Mouse (Mus musculus): ENCODE data around the gene Ostm1. TPM values are rescaled to one million over a fixed set of nuclear protein-coding genes. Genes with fewer than 3 reads are reported as not detected.

The Ostm1 gene
- polyA plus RNA-seq, 1 experiment from 2014 or later: 18.5 TPM

DNA sequence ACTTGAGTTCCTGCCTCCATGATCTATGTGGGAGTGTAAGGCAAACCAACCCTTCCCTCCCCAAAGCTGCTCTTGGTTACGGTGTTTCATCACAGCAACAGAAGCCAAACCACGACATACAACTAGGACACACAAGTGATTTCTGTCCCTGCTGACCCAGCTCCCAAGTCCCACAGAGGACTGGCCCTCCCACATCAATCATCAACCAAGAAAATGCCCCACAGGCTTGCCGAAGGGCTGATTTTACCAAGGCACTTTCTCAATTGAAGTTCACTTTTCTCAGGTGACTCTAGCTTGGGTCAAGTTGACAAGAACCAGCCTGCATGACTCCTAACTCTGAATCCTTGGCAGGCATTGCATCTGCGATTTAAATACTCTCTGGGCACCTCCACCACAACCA, 91.9 kb downstream of the Ostm1 start:
- no peak overlapping the region for H3K4me2 ChIP-seq (replicated peaks; ENCODE audit: low read depth, low read length)
- WGBS: 61% methylated on average over 4 of the region's 4 CpGs

DNA sequence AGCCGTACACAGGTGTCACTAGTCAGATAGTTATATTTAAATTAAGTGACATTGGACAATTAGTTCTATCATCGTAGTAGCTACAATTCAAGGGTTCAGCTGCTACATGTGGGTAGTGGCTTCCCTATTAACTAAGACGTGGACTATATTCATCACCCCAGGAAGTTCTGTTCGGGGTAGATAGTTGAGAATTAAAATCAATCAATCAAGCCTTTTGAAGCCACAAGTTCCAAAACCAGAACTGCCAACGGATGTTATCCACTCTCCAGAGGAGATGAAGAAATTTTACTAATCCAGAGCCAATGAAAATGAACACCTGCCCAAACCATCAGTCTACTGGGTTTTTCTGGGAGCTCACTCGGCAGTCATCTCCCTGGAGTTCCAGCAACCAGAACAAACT, 94.7 kb downstream of the Ostm1 start:
- no peak overlapping the region for H3K27ac ChIP-seq (ENCODE audit: low read length)
- peaks cover 3% of the 10 kb centered on the region; the same call in 1 of the 2 replicates for H3K27me3 ChIP-seq (ENCODE audit: insufficient read depth, low read length)
- H3K4me3 ChIP-seq (ENCODE audit: low read length): peak overlapping the region; percentile 95
- H3K9ac ChIP-seq (replicated peaks; ENCODE audit: low read length): peak overlapping the region; percentile 79
- H3K4me2 ChIP-seq (replicated peaks; ENCODE audit: low read depth, low read length): peak overlapping the region; percentile 80
- peaks cover 2% of the 10 kb centered on the region for H3K9me3 ChIP-seq (ENCODE audit: low read length)
- H3K4me1 ChIP-seq (ENCODE audit: insufficient read depth, low read length): peaks cover 12% of the 10 kb centered on the region
- no peaks in the 10 kb centered on the region for H3K36me3 ChIP-seq (ENCODE audit: insufficient read depth, low read length)
- no peak for ATAC-seq (ENCODE audit: low FRiP score, low TSS enrichment)
- WGBS: 47% methylated on average over 6 of the region's 6 CpGs

More for the DNA sequence above, 91.9 kb downstream of the Ostm1 start:
- Histone ChIP-seq H3K36me3 (ENCODE audit: insufficient read depth, low read length) (no peaks in the 10 kb centered on the region), H3K9me3 (ENCODE audit: low read length) (peaks cover 5% of the 10 kb centered on the region), H3K4me1 (ENCODE audit: insufficient read depth, low read length) (peaks cover 11% of the 10 kb centered on the region), H3K27ac (ENCODE audit: low read length) (no peak overlapping the region), H3K9ac (replicated peaks; ENCODE audit: low read length) (no peak overlapping the region), H3K27me3 (ENCODE audit: insufficient read depth, low read length) (peaks cover 3% of the 10 kb centered on the region; the same call in 1 of the 2 replicates), H3K4me3 (ENCODE audit: low read length) (no peak overlapping the region)
- ATAC-seq (ENCODE audit: low FRiP score, low TSS enrichment): no peak

DNA sequence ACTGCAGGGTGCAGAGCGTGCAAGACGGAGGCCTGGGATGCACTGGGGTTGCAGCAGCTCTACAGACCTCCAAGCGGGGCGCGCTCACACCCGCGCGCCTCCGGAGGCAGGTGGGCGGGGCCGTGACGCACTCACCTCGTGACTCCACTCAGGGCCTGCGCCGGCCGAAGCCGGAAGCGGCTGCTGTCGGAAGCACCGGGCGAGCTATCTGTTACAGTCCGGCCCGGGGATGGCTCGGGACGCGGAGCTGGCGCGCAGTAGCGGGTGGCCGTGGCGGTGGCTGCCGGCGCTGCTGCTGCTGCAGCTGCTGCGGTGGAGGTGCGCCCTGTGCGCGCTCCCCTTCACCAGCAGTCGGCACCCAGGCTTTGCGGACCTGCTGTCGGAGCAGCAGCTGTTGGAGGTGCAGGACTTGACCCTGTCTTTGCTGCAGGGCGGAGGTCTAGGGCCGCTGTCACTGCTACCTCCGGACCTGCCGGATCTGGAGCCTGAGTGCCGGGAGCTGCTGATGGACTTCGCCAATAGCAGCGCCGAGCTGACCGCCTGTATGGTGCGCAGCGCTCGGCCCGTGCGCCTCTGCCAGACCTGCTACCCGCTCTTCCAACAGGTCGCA, 95.2 kb downstream of the Ostm1 start:
- H3K4me1 ChIP-seq (ENCODE audit: insufficient read depth, low read length): peaks cover 12% of the 10 kb centered on the region
- WGBS: under 1% methylated on average over 56 of the region's 56 CpGs
- H3K9me3 ChIP-seq (ENCODE audit: low read length): no peaks in the 10 kb centered on the region; the same call in 1 of the 2 replicates
- peaks cover 3% of the 10 kb centered on the region; the same call in 1 of the 2 replicates for H3K27me3 ChIP-seq (ENCODE audit: insufficient read depth, low read length)
- H3K4me3 ChIP-seq (ENCODE audit: low read length): peak overlapping the region; percentile 95
- H3K9ac ChIP-seq (replicated peaks; ENCODE audit: low read length): peak overlapping the region; percentile 79
- peak; percentile 96 for ATAC-seq (ENCODE audit: low FRiP score, low TSS enrichment)
- no peak overlapping the region for H3K27ac ChIP-seq (ENCODE audit: low read length)
- no peaks in the 10 kb centered on the region for H3K36me3 ChIP-seq (ENCODE audit: insufficient read depth, low read length)
- H3K4me2 ChIP-seq (replicated peaks; ENCODE audit: low read depth, low read length): peak overlapping the region; percentile 80

DNA sequence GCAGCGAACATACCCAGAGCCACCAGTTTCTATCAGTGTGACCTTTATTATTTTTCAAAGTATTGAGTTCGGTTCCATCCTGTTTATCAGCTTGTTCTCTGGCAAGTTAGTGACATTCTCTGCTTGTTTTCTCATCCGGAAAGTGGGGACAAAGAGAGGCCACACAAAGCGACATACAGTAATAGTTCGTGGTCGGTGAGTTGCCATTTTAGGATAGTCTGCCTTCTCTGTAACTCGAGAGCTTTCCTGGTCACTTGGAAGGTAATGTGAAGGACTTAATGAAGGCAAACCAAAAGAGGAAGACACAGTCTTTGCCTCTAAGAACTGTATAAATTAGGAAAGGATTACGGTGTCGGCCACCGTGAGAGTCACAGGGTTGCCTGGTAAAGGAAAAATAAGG, 96.0 kb downstream of the Ostm1 start:
- H3K4me1 ChIP-seq (ENCODE audit: insufficient read depth, low read length): peaks cover 12% of the 10 kb centered on the region
- H3K9me3 ChIP-seq (ENCODE audit: low read length): no peaks in the 10 kb centered on the region
- WGBS: 11% methylated on average over 10 of the region's 10 CpGs
- peak overlapping the region; percentile 95 for H3K4me3 ChIP-seq (ENCODE audit: low read length)
- peaks cover 5% of the 10 kb centered on the region; the same call in 1 of the 2 replicates for H3K36me3 ChIP-seq (ENCODE audit: insufficient read depth, low read length)
- H3K27me3 ChIP-seq (ENCODE audit: insufficient read depth, low read length): peaks cover 3% of the 10 kb centered on the region; the same call in 1 of the 2 replicates
- no peak for ATAC-seq (ENCODE audit: low FRiP score, low TSS enrichment)
- peak overlapping the region; percentile 80 for H3K4me2 ChIP-seq (replicated peaks; ENCODE audit: low read depth, low read length)
- no peak overlapping the region for H3K27ac ChIP-seq (ENCODE audit: low read length)
- H3K9ac ChIP-seq (replicated peaks; ENCODE audit: low read length): peak overlapping the region; percentile 79

DNA sequence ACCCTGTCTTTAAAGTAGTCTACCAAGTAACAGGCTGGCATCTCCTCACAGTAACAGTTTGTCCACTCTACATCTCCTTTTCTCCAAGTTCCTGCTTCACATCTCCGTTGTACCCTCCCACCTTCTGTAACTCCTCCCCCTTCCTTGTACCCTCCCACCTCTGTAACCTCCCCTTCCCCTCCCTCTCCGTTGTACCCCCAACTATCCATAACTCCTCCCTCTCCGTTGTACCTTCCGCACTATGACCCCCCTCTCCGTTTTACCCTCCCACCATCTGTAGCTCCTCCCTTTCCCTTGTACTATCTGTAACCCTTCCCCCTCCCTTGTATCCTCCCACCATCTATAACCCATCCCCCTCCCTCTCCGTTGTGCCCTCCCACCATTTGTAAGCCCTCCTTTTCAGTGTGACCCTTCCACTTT, 97.0 kb downstream of the Ostm1 start:
- H3K9me3 ChIP-seq (ENCODE audit: low read length): no peaks in the 10 kb centered on the region
- H3K27ac ChIP-seq (ENCODE audit: low read length): no peak overlapping the region
- H3K4me2 ChIP-seq (replicated peaks; ENCODE audit: low read depth, low read length): no peak overlapping the region
- no peak overlapping the region for H3K9ac ChIP-seq (replicated peaks; ENCODE audit: low read length)
- peaks cover 12% of the 10 kb centered on the region for H3K4me1 ChIP-seq (ENCODE audit: insufficient read depth, low read length)
- peaks cover 3% of the 10 kb centered on the region; the same call in 1 of the 2 replicates for H3K27me3 ChIP-seq (ENCODE audit: insufficient read depth, low read length)
- H3K36me3 ChIP-seq (ENCODE audit: insufficient read depth, low read length): peaks cover 5% of the 10 kb centered on the region; the same call in 1 of the 2 replicates
- WGBS: 28% methylated on average over 6 of the region's 6 CpGs
- H3K4me3 ChIP-seq (ENCODE audit: low read length): no peak overlapping the region
- no peak for ATAC-seq (ENCODE audit: low FRiP score, low TSS enrichment)

DNA sequence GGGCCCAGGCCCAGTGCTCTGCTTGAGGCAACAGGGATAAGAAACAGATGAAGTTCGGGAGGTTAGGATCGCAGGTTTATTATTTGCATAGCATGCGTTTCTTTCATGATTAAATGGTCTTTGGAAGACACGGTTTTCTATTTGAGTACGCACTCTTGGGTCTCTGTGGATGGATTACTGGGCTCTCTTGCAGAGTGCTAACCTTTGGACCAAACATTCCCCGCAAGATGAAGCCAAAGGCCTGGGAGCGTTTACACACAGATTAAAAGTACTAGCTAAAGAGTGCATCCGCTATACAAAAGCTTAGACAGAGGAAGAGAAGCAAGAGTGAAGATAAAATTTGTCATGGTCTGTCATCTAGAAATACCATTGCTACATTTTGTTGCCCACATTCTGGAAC, 98.8 kb downstream of the Ostm1 start:
- 86% methylated on average over 8 of the region's 8 CpGs for WGBS
- peaks cover 12% of the 10 kb centered on the region for H3K4me1 ChIP-seq (ENCODE audit: insufficient read depth, low read length)
- H3K4me2 ChIP-seq (replicated peaks; ENCODE audit: low read depth, low read length): no peak overlapping the region
- no peak overlapping the region for H3K4me3 ChIP-seq (ENCODE audit: low read length)
- no peak overlapping the region for H3K9ac ChIP-seq (replicated peaks; ENCODE audit: low read length)
- peaks cover 3% of the 10 kb centered on the region; the same call in 1 of the 2 replicates for H3K27me3 ChIP-seq (ENCODE audit: insufficient read depth, low read length)
- peaks cover 5% of the 10 kb centered on the region; the same call in 1 of the 2 replicates for H3K36me3 ChIP-seq (ENCODE audit: insufficient read depth, low read length)
- H3K27ac ChIP-seq (ENCODE audit: low read length): no peak overlapping the region
- no peaks in the 10 kb centered on the region for H3K9me3 ChIP-seq (ENCODE audit: low read length)
- no peak for ATAC-seq (ENCODE audit: low FRiP score, low TSS enrichment)

DNA sequence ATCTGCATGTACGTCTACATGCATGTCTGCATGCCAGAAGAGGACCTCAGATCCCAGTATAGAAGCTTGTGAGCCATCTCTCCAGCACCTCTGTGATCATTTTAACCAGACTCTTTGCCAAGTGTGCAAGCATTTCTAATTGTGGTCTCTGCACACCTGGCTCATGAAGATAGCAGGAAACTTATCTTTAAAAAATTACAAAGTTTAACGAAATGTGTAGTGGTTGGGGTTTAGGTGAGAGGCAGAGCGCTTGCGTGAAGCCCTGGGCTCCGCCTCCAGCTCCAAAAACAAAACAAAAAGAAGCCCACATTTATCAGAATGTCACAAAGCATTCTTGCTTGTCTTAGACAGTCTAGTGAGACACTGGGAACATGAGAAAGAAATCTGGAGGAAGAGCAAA, 104.3 kb downstream of the Ostm1 start:
- Histone ChIP-seq H3K9me3 (ENCODE audit: low read length) (no peaks in the 10 kb centered on the region), H3K27me3 (ENCODE audit: insufficient read depth, low read length) (no peaks in the 10 kb centered on the region), H3K27ac (ENCODE audit: low read length) (no peak overlapping the region), H3K4me1 (ENCODE audit: insufficient read depth, low read length) (no peaks in the 10 kb centered on the region), H3K4me3 (ENCODE audit: low read length) (no peak overlapping the region), H3K4me2 (replicated peaks; ENCODE audit: low read depth, low read length) (no peak overlapping the region), H3K9ac (replicated peaks; ENCODE audit: low read length) (no peak overlapping the region), H3K36me3 (ENCODE audit: insufficient read depth, low read length) (peaks cover 5% of the 10 kb centered on the region; the same call in 1 of the 2 replicates)
- WGBS: 87% methylated on average over 5 of the region's 5 CpGs
- no peak for ATAC-seq (ENCODE audit: low FRiP score, low TSS enrichment)

DNA sequence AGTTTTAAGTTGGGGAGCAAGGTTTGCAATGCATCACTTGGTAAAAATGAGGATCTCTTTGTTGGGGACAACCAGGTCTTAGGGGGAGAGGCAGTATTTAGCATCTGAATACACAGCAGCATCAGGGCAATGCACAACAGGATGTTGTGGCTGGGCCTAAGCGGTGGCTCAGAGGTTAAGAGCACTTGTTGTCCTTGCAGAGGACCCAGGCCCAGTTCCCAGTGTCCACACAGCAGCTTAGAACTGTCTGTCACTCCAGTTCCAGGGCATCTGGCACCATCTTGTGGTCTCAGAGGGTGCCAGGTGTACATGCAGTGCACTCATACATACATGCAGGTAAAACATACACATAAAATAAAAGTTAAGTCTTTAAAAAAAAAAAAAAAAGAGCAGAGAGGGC, 106.1 kb downstream of the Ostm1 start:
- ATAC-seq (ENCODE audit: low FRiP score, low TSS enrichment): no peak
- no peak overlapping the region for H3K4me2 ChIP-seq (replicated peaks; ENCODE audit: low read depth, low read length)
- H3K36me3 ChIP-seq (ENCODE audit: insufficient read depth, low read length): no peaks in the 10 kb centered on the region
- no peaks in the 10 kb centered on the region for H3K27me3 ChIP-seq (ENCODE audit: insufficient read depth, low read length)
- H3K4me1 ChIP-seq (ENCODE audit: insufficient read depth, low read length): no peaks in the 10 kb centered on the region
- H3K27ac ChIP-seq (ENCODE audit: low read length): no peak overlapping the region
- WGBS: 69% methylated on average over 1 of the region's 1 CpGs
- no peaks in the 10 kb centered on the region for H3K9me3 ChIP-seq (ENCODE audit: low read length)
- H3K9ac ChIP-seq (replicated peaks; ENCODE audit: low read length): no peak overlapping the region
- no peak overlapping the region for H3K4me3 ChIP-seq (ENCODE audit: low read length)

DNA sequence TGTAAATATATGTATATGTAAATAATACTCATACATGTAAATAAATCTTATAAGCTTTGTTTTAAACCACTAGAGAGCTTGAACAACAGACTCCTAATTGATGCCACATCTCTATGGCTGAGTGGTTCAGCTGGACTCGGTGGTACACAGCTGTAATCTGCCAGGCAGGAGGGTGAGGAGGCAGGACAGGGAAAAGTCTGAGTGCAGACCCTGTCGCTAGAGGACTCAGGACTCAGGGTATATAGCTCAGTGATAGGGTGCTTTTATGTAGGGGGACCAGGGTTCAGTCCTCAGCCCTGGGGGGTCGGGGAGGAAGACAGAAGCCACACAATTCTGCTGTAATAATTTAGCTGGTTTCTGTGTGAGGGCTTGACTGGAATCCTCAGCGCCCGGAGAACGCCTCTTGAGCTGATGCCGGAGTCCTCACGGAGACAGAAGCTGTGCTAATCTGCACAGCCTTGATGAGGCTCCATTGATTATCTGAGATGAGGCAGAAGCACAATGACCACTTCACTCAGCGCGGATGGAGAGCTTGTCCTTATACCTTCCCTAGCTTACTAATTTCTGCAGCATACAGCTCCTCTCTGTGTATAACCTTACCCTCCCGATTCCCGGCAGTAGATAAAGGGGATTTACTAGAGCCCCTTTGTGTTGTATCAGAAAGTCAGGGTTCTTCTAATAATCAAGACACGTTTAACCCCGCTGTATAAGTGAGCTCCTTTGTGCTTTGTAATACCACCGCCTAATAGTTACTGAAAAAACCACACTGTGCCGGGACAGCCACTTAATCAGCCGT, 106.8 kb downstream of the Ostm1 start:
- WGBS: 83% methylated on average over 17 of the region's 17 CpGs
- no peak overlapping the region for H3K4me3 ChIP-seq (ENCODE audit: low read length)
- H3K36me3 ChIP-seq (ENCODE audit: insufficient read depth, low read length): no peaks in the 10 kb centered on the region
- no peak overlapping the region for H3K4me2 ChIP-seq (replicated peaks; ENCODE audit: low read depth, low read length)
- no peaks in the 10 kb centered on the region for H3K9me3 ChIP-seq (ENCODE audit: low read length)
- no peak for ATAC-seq (ENCODE audit: low FRiP score, low TSS enrichment)
- H3K4me1 ChIP-seq (ENCODE audit: insufficient read depth, low read length): no peaks in the 10 kb centered on the region
- no peaks in the 10 kb centered on the region for H3K27me3 ChIP-seq (ENCODE audit: insufficient read depth, low read length)
- no peak overlapping the region for H3K27ac ChIP-seq (ENCODE audit: low read length)
- no peak overlapping the region for H3K9ac ChIP-seq (replicated peaks; ENCODE audit: low read length)

DNA sequence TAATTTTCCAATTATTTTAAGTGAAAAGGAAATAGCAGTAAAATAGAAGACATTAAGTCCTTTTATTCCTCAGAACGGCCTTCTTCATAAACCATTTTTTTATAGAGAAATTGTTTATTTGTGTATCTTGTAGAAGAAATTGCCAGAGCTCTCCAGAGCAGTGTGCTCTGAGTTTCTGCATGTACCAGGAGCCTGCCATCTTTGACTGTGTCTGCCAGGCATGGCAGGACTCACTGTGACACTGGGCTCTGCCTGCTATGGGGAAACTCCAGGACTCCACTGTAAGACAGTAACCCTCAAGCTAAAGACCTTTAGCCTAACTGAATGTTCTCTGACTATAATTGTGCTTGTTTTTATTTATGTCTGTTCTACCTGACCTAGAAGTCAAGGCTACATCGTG, 107.4 kb downstream of the Ostm1 start:
- 73% methylated on average over 2 of the region's 2 CpGs for WGBS
- ATAC-seq (ENCODE audit: low FRiP score, low TSS enrichment): no peak
- Histone ChIP-seq H3K9me3 (ENCODE audit: low read length) (no peaks in the 10 kb centered on the region), H3K36me3 (ENCODE audit: insufficient read depth, low read length) (no peaks in the 10 kb centered on the region), H3K27ac (ENCODE audit: low read length) (no peak overlapping the region), H3K27me3 (ENCODE audit: insufficient read depth, low read length) (no peaks in the 10 kb centered on the region), H3K4me3 (ENCODE audit: low read length) (no peak overlapping the region), H3K9ac (replicated peaks; ENCODE audit: low read length) (no peak overlapping the region), H3K4me1 (ENCODE audit: insufficient read depth, low read length) (no peaks in the 10 kb centered on the region), H3K4me2 (replicated peaks; ENCODE audit: low read depth, low read length) (no peak overlapping the region)
